32 mouse cellular contexts compared by ENCODE assay signal in the genomic region with DNA sequence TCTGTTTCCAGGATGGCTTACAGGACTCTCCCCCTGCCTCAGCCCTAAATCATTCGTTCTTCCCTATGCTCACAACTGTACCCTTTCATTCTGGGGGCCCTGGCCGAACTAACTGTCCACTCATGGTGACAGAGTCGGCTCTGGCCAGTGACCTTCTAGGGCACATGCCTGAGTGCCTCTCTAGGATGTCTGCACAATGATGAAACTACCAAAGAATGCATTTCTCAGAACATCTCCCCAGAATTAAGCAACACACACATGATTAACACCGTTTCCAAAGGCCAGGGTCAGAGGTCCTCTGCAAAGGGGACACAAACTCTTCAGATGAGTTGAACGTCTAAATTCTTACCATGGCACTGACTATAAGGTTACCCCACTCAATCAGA. TPM values are rescaled to one million over a fixed set of nuclear protein-coding genes. Genes with fewer than 3 reads are reported as not detected.
DNase-seq lines count a peak whose midpoint lies in the region; ATAC-seq and TF ChIP-seq lines count a peak whose summit lies in the region.
"Had no signal": no experiment of that assay in that cellular context is flagged by ENCODE, and none has a peak within 500 bp of the region (broad histone marks: within the 10 kb centered on the region; RNA-seq: fewer than 3 reads in every experiment).

No protein-coding gene starts in this region.

- no peak for ATAC-seq in heart, embryonic 12.5 days (ENCODE audit: insufficient number of reproducible peaks, low FRiP score)
- ATAC-seq in Patski, result peak; percentile 95
- ATAC-seq in liver, embryonic 15.5 days (ENCODE audit: insufficient read depth), result no peak
- ATAC-seq: forebrain, embryonic 13.5 days; midbrain, embryonic 15.5 days had no signal

- WGBS in heart, embryonic 12.5 days, result 74% methylated on average over 5 of the region's 5 CpGs
- 86% methylated on average over 5 of the region's 5 CpGs for WGBS in bone marrow, adult 2 months
- 63% methylated on average over 5 of the region's 5 CpGs for WGBS in liver, embryonic 15.5 days (ENCODE audit: insufficient replicate concordance)

- TF ChIP-seq POLR2A in bone marrow, adult 2 months (IDR thresholded peaks at IDR 0.05; ENCODE audit: borderline replicate concordance, control insufficient read depth, low read depth, low read length), result no peak

- H3K27me3 ChIP-seq in heart, embryonic 12.5 days (replicated peaks), result no peaks in the 10 kb centered on the region
- no peaks in the 10 kb centered on the region for H3K27me3 ChIP-seq in Patski
- H3K27me3 ChIP-seq in liver, embryonic 15.5 days, result no peaks in the 10 kb centered on the region
- H3K27me3 ChIP-seq: embryonic facial prominence, embryonic 15.5 days; forebrain, embryonic 13.5 days; hindbrain, embryonic 12.5 days; midbrain, embryonic 15.5 days; neural tube, embryonic 15.5 days; stomach, embryonic 15.5 days had no signal

- POLR2A ChIA-PET in Patski (lab: Charles Lee), result no interaction called here

- no peak overlapping the region for H3K27ac ChIP-seq in heart, embryonic 12.5 days (ENCODE audit: poor library complexity, severe bottlenecking)
- H3K27ac ChIP-seq in bone marrow, adult 2 months (ENCODE audit: control insufficient read depth, insufficient read depth, low read depth, low read length, poor library complexity), result peak overlapping the region; percentile 47
- H3K27ac ChIP-seq in liver, embryonic 15.5 days (replicated peaks), result peak overlapping the region; percentile 88
- H3K27ac ChIP-seq: embryonic facial prominence, embryonic 10.5 days; embryonic facial prominence, embryonic 15.5 days; forebrain, embryonic 13.5 days; heart, embryonic 10.5 days; hindbrain, embryonic 12.5 days; layer of hippocampus, adult 2 months; midbrain, embryonic 10.5 days; midbrain, embryonic 15.5 days; neural tube, embryonic 15.5 days; stomach, embryonic 15.5 days had no signal

- H3K9ac ChIP-seq in heart, embryonic 12.5 days, result no peak overlapping the region
- no peak overlapping the region for H3K9ac ChIP-seq in liver, embryonic 15.5 days
- H3K9ac ChIP-seq: embryonic facial prominence, embryonic 15.5 days; forebrain, embryonic 13.5 days; hindbrain, embryonic 12.5 days; lung, embryonic 14.5 days; midbrain, embryonic 15.5 days; neural tube, embryonic 15.5 days; stomach, embryonic 15.5 days had no signal

- CTCF ChIA-PET in Patski (lab: Charles Lee), result no interaction called here

- H3K9me3 ChIP-seq in heart, embryonic 12.5 days (replicated peaks), result no peaks in the 10 kb centered on the region
- H3K9me3 ChIP-seq in liver, embryonic 15.5 days (replicated peaks), result no peaks in the 10 kb centered on the region
- H3K9me3 ChIP-seq: embryonic facial prominence, embryonic 10.5 days; embryonic facial prominence, embryonic 15.5 days; forebrain, embryonic 13.5 days; heart, embryonic 10.5 days; hindbrain, embryonic 12.5 days; midbrain, embryonic 10.5 days; midbrain, embryonic 15.5 days; neural tube, embryonic 15.5 days; stomach, embryonic 15.5 days had no signal

- no peaks in the 10 kb centered on the region for H3K4me1 ChIP-seq in heart, embryonic 12.5 days (replicated peaks)
- H3K4me1 ChIP-seq in bone marrow, adult 2 months (ENCODE audit: control insufficient read depth, insufficient read depth, low read length), result no peaks in the 10 kb centered on the region
- H3K4me1 ChIP-seq in liver, embryonic 15.5 days (replicated peaks), result peaks cover 30% of the 10 kb centered on the region
- H3K4me1 ChIP-seq: embryonic facial prominence, embryonic 10.5 days; embryonic facial prominence, embryonic 15.5 days; forebrain, embryonic 13.5 days; heart, embryonic 10.5 days; hindbrain, embryonic 12.5 days; midbrain, embryonic 10.5 days; midbrain, embryonic 15.5 days; neural tube, embryonic 15.5 days had no signal

- no peak overlapping the region for H3K4me3 ChIP-seq in heart, embryonic 12.5 days
- H3K4me3 ChIP-seq in bone marrow, adult 2 months (replicated peaks; ENCODE audit: control insufficient read depth, low read depth, low read length), result no peak overlapping the region
- H3K4me3 ChIP-seq in liver, embryonic 15.5 days (replicated peaks), result no peak overlapping the region
- H3K4me3 ChIP-seq: embryonic facial prominence, embryonic 10.5 days; embryonic facial prominence, embryonic 15.5 days; forebrain, embryonic 13.5 days; heart, embryonic 10.5 days; hindbrain, embryonic 12.5 days; layer of hippocampus, adult 2 months; midbrain, embryonic 10.5 days; midbrain, embryonic 15.5 days; neural tube, embryonic 15.5 days; stomach, embryonic 15.5 days had no signal

- no peak overlapping the region for H3K4me2 ChIP-seq in heart, embryonic 12.5 days
- H3K4me2 ChIP-seq in liver, embryonic 15.5 days, result peak overlapping the region; percentile 49
- H3K4me2 ChIP-seq: embryonic facial prominence, embryonic 15.5 days; forebrain, embryonic 13.5 days; hindbrain, embryonic 12.5 days; lung, embryonic 14.5 days; midbrain, embryonic 15.5 days; neural tube, embryonic 15.5 days; stomach, embryonic 15.5 days had no signal

- in situ Hi-C loops in Patski (cut with MboI; ENCODE audit: low pct_unique_long_range_greater_than_20kb), result no loop called here

- DNase-seq in heart, adult 11 months, result peak; percentile 28
- DNase-seq in Patski (ENCODE audit: low read depth, low spot score), result no peak
- no peak for DNase-seq in left cerebral cortex, adult 18-20 months (ENCODE audit: low spot score in 2 of 2)
- DNase-seq in layer of hippocampus, adult 11-12 months (ENCODE audit: low spot score), result no peak
- DNase-seq: B cell, adult 2 months; cerebellum, adult 2 months; cerebellum, postnatal 14 days; gastrocnemius, postnatal 10 days; heart, postnatal 36 days; kidney, adult 11 months; kidney, postnatal 25 days; left cerebral cortex, postnatal 4 days; lung, embryonic 14.5 days; right cerebral cortex, postnatal 25 days; thymus, adult 18-20 months; thymus, postnatal 25 days had no signal

- peaks cover 11% of the 10 kb centered on the region; the same call in 1 of the 2 replicates for H3K36me3 ChIP-seq in heart, embryonic 12.5 days
- H3K36me3 ChIP-seq in liver, embryonic 15.5 days (replicated peaks), result 0 out of 2 replicates have a peak, but pooled peaks cover 11% of the 10 kb centered on the region
- H3K36me3 ChIP-seq: embryonic facial prominence, embryonic 15.5 days; midbrain, embryonic 15.5 days; stomach, embryonic 15.5 days had no signal

- no peak for TF ChIP-seq CTCF in Patski (IDR thresholded peaks at IDR 0.05)
- TF ChIP-seq CTCF in bone marrow, adult 2 months (IDR thresholded peaks at IDR 0.05; ENCODE audit: control insufficient read depth, insufficient read depth, low read length), result no peak

RNA-seq across cellular contexts. Expression of a gene that starts 9.9 kb away (rescaled TPM):
- 0.11 TPM in 1 of 2 replicates, not detected in the other for polyA plus RNA-seq in heart, embryonic 12.5 days (2016; fragmentation: Nextera tagmentation; extraction: Ambion mirVana)
- 3.4 TPM for polyA plus RNA-seq in Patski (2021)
- polyA plus RNA-seq in bone marrow, adult 2 months (2011; ENCODE audit: insufficient read depth, insufficient read length, low replicate concordance, missing spikeins), result not detected in 2 replicates
- polyA plus RNA-seq in liver, embryonic 15.5 days (2015; fragmentation: Nextera tagmentation; extraction: Ambion mirVana), result 0.08 TPM in 2 replicates
- total RNA-seq in left cerebral cortex, adult 18-20 months (2021), result not detected
- total RNA-seq: gastrocnemius, postnatal 10 days; granulocyte monocyte progenitor cell, adult 5-6 weeks; heart, postnatal 36 days; megakaryocyte progenitor cell, adult 5-6 weeks had no signal
- polyA plus RNA-seq: kidney, embryonic 14.5 days had no signal

RNA-seq across cellular contexts. Expression of a gene that starts 31.5 kb away (rescaled TPM):
- polyA plus RNA-seq in heart, embryonic 12.5 days (2016; fragmentation: Nextera tagmentation; extraction: Ambion mirVana), result 4.7 and 5.0 TPM in 2 replicates
- 7.3 TPM for polyA plus RNA-seq in Patski (2021)
- polyA plus RNA-seq in bone marrow, adult 2 months (2011; ENCODE audit: insufficient read depth, insufficient read length, low replicate concordance, missing spikeins), result 2.6 and 19.3 TPM in 2 replicates
- 1.4 and 1.5 TPM in 2 replicates for polyA plus RNA-seq in liver, embryonic 15.5 days (2015; fragmentation: Nextera tagmentation; extraction: Ambion mirVana)
- 1 to 10 TPM; 1.8 to 1.9 TPM for total RNA-seq in left cerebral cortex, adult 18-20 months (2021)

RNA-seq across cellular contexts. Expression of a gene that starts 50.9 kb away (rescaled TPM):
- polyA plus RNA-seq in heart, embryonic 12.5 days (2016; fragmentation: Nextera tagmentation; extraction: Ambion mirVana), result 33.0 and 35.9 TPM in 2 replicates
- 30.9 TPM for polyA plus RNA-seq in Patski (2021)
- 29.1 and 30.2 TPM in 2 replicates for polyA plus RNA-seq in bone marrow, adult 2 months (2011; ENCODE audit: insufficient read depth, insufficient read length, low replicate concordance, missing spikeins)
- 20.1 and 21.5 TPM in 2 replicates for polyA plus RNA-seq in liver, embryonic 15.5 days (2015; fragmentation: Nextera tagmentation; extraction: Ambion mirVana)
- under 1 TPM; 0.14 to 0.42 TPM for total RNA-seq in left cerebral cortex, adult 18-20 months (2021)

RNA-seq across cellular contexts. Expression of a gene that starts 57.9 kb away (rescaled TPM):
- polyA plus RNA-seq in heart, embryonic 12.5 days (2016; fragmentation: Nextera tagmentation; extraction: Ambion mirVana), result 23.8 and 24.2 TPM in 2 replicates
- 29.6 TPM for polyA plus RNA-seq in Patski (2021)
- polyA plus RNA-seq in bone marrow, adult 2 months (2011; ENCODE audit: insufficient read depth, insufficient read length, low replicate concordance, missing spikeins), result 11.3 and 13.3 TPM in 2 replicates
- 7.0 and 7.6 TPM in 2 replicates for polyA plus RNA-seq in liver, embryonic 15.5 days (2015; fragmentation: Nextera tagmentation; extraction: Ambion mirVana)
- 10 to 100 TPM; 20.4 to 24.1 TPM for total RNA-seq in left cerebral cortex, adult 18-20 months (2021)
